Mouse (Mus musculus) CH12.LX (cell line): ENCODE measurements around the gene Pdzd2. TPM values are rescaled to one million over a fixed set of nuclear protein-coding genes. Genes with fewer than 3 reads are reported as not detected.

Source experiments
- DNase-seq: peaks from one replicate; pipeline ENCODE4 v3.0.0-alpha.2; 2013; ENCODE audit errors: extremely low read depth
- H3K27ac ChIP-seq: 2 replicates; pipeline ENCODE4 v1.5.1; 2012; ENCODE audit warnings: low read depth, mild to moderate bottlenecking, control low read depth, moderate library complexity; ENCODE audit not compliant: insufficient read depth
- H3K27me3 ChIP-seq: replicated peaks from 2 replicates; pipeline ENCODE3; 2012; ENCODE audit warnings: inconsistent platforms
- H3K36me3 ChIP-seq, 2 experiments: replicated peaks in 1 of 2; 2 replicates each; pipeline versions ENCODE3 to v1.6.1; 2012; ENCODE audit warnings: inconsistent platforms in 1 of 2, low read length in 1 of 2, mild to moderate bottlenecking in 1 of 2, mixed read lengths in 1 of 2, moderate library complexity in 1 of 2; ENCODE audit not compliant: control insufficient read depth in 1 of 2, insufficient read depth in 1 of 2
- H3K4me1 ChIP-seq, 2 experiments: 2 replicates each; pipeline ENCODE4 v1.6.1; 2012; ENCODE audit warnings: inconsistent platforms in 1 of 2, moderate library complexity in 1 of 2; ENCODE audit not compliant: insufficient read depth in 2 of 2, control insufficient read depth in 1 of 2
- H3K4me2 ChIP-seq: 2 replicates; pipeline ENCODE4 v1.6.1; 2012; ENCODE audit warnings: low read depth, mild to moderate bottlenecking, control low read depth; ENCODE audit not compliant: poor library complexity, insufficient read depth, severe bottlenecking
- H3K4me3 ChIP-seq, 3 experiments: fragments of 150-350 bp in 1 of 3; sonication (generic) in 1 of 3; replicated peaks in 1 of 3; 2 replicates each; pipeline versions ENCODE3 to v1.5.1; 2011 to 2012; ENCODE audit warnings: low read depth in 2 of 3, low read length in 2 of 3, mild to moderate bottlenecking in 2 of 3, moderate library complexity in 2 of 3, control low read depth in 1 of 3, improper control_type of control experiment in 1 of 3, inconsistent platforms in 1 of 3, mixed read lengths in 1 of 3; ENCODE audit not compliant: poor library complexity in 1 of 3
- H3K79me2 ChIP-seq: replicated peaks from 2 replicates; pipeline ENCODE4 v1.6.1; 2012; ENCODE audit warnings: mild to moderate bottlenecking, moderate library complexity; ENCODE audit not compliant: control insufficient read depth, poor library complexity, insufficient read depth, severe bottlenecking; ENCODE audit errors: extremely low read depth
- H3K9ac ChIP-seq: 2 replicates; pipeline ENCODE4 v1.6.1; 2012; ENCODE audit warnings: low read depth, mild to moderate bottlenecking, control low read depth, moderate library complexity; ENCODE audit not compliant: insufficient read depth
- H3K9me3 ChIP-seq: replicated peaks from 2 replicates; pipeline ENCODE3; 2012; ENCODE audit warnings: low read length, inconsistent platforms, mixed read lengths
- CHD1 ChIP-seq: IDR thresholded peaks from 2 replicates; pipeline ENCODE4 v1.6.1; 2012; ENCODE audit warnings: low read depth, low read length, improper control_type of control experiment, inconsistent platforms
- CHD2 ChIP-seq: IDR thresholded peaks from 2 replicates; pipeline ENCODE4 v1.6.1; 2011; ENCODE audit warnings: low read length, improper control_type of control experiment
- CTCF ChIP-seq, 2 experiments: IDR thresholded peaks in 1 of 2; conservative IDR thresholded peaks in 1 of 2; 2 replicates each; pipeline ENCODE4 v1.5.1; 2011 to 2012; ENCODE audit warnings: low read depth in 2 of 2, low read length in 2 of 2, improper control_type of control experiment in 1 of 2, inconsistent platforms in 1 of 2, mild to moderate bottlenecking in 1 of 2, moderate library complexity in 1 of 2
- EP300 ChIP-seq: IDR thresholded peaks from 2 replicates; pipeline ENCODE4 v1.6.1; 2011; ENCODE audit warnings: low read length, improper control_type of control experiment
- HCFC1 ChIP-seq: IDR thresholded peaks from 2 replicates; pipeline ENCODE4 v1.6.1; 2012; ENCODE audit warnings: low read depth, mild to moderate bottlenecking, inconsistent platforms, low read length, improper control_type of control experiment
- KAT2A ChIP-seq: IDR thresholded peaks from 2 replicates; pipeline ENCODE4 v1.6.1; 2012; ENCODE audit warnings: low read length, improper control_type of control experiment, inconsistent platforms; ENCODE audit not compliant: insufficient replicate concordance
- MAFK ChIP-seq: IDR thresholded peaks from 2 replicates; pipeline ENCODE4 v1.6.1; 2011; ENCODE audit warnings: low read length, improper control_type of control experiment; ENCODE audit not compliant: insufficient replicate concordance
- MAX ChIP-seq: IDR thresholded peaks from 2 replicates; pipeline ENCODE4 v1.6.1; 2011; ENCODE audit warnings: low read length, improper control_type of control experiment
- MYC ChIP-seq: IDR thresholded peaks from 2 replicates; pipeline ENCODE4 v1.6.1; 2011; ENCODE audit warnings: low read depth, mild to moderate bottlenecking, improper control_type of control experiment, low read length
- PAX5 ChIP-seq: IDR thresholded peaks from 2 replicates; pipeline ENCODE4 v1.6.1; 2012; ENCODE audit warnings: low read length, inconsistent platforms, mixed read lengths
- SIN3A ChIP-seq: IDR thresholded peaks from 2 replicates; pipeline ENCODE4 v1.6.1; 2012; ENCODE audit warnings: low read length, improper control_type of control experiment, inconsistent platforms
- TBP ChIP-seq: conservative IDR thresholded peaks from 2 replicates; pipeline ENCODE4 v1.6.1; 2011; ENCODE audit warnings: low read depth, low read length, improper control_type of control experiment
- TCF12 ChIP-seq: IDR thresholded peaks from 2 replicates; pipeline ENCODE4 v1.6.1; 2014; ENCODE audit warnings: low read depth, mild to moderate bottlenecking, inconsistent platforms, low read length, improper control_type of control experiment
- USF1 ChIP-seq: IDR thresholded peaks from 2 replicates; pipeline ENCODE4 v1.6.1; 2014; ENCODE audit warnings: low read depth, mild to moderate bottlenecking, inconsistent platforms, low read length, improper control_type of control experiment
- ZC3H11A ChIP-seq: IDR thresholded peaks from 2 replicates; pipeline ENCODE4 v1.6.1; 2012; ENCODE audit warnings: low read depth, mild to moderate bottlenecking, inconsistent platforms, low read length, improper control_type of control experiment
- ZKSCAN1 ChIP-seq: IDR thresholded peaks from 2 replicates; pipeline ENCODE4 v1.6.1; 2012; ENCODE audit warnings: low read depth, inconsistent platforms, low read length, improper control_type of control experiment, borderline replicate concordance
- ZMIZ1 ChIP-seq: IDR thresholded peaks from 2 replicates; pipeline ENCODE4 v1.6.1; 2012; ENCODE audit warnings: low read depth, mild to moderate bottlenecking, inconsistent platforms, low read length, improper control_type of control experiment
- dilution Hi-C: fragments of 300-500 bp; cut with MboI; formaldehyde crosslinking; loops from 2 replicates; pipeline ENCODE4 v1.14.3; 2020; ENCODE audit warnings: low sequenced_read_pairs; ENCODE audit not compliant: extremely low pct_unique_long_range_greater_than_20kb, extremely low pct_ligation_motif_present
- in situ Hi-C: fragments of 300-500 bp; cut with MboI; formaldehyde crosslinking; loops from 3 replicates; pipeline ENCODE4 v1.14.3; 2019; ENCODE audit warnings: low sequenced_read_pairs, low pct_ligation_motif_present, low pct_unique_long_range_greater_than_20kb, mixed read lengths
- polyA plus RNA-seq: library from polyadenylated mRNA; unstranded; fragments of >175 nt; gene quantifications from 2 replicates; pipeline ENCODE4 v1.2.1, GENCODE M21; 2012; ENCODE audit warnings: low read depth; ENCODE audit not compliant: insufficient read length
- total RNA-seq, 2 experiments: library from RNA; depleted of rRNA; stranded (reverse); fragments of 300-350 nt in 1 of 2; fragments of >200 nt in 1 of 2; gene quantifications; 2 replicates each; pipeline ENCODE4 v1.2.3; 2012 to 2014

Pdzd2 gene
- total and polyA plus RNA-seq, 3 experiments = 0.04 to 0.24 (median 0.17) TPM

DNA sequence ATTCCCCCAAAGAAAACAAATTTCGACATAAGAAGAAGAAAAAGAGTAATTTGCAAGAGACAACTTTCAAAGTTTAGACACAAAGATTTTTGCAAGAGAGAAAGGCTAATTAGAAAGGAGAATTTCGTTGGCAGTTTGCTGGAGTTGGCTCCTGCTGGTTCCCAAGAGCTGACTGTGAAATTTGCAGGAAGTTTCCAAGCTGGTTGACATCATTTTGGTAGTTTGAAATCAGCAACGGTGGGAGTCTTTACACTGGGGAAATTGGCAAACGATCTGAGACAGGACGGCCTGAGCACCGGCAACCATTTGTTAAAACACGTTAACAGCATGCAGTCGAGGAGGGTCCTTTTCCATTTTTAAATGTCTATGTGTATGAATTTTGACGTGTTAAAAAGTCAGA, 125.7 kb downstream of the Pdzd2 start:
- H3K4me2 ChIP-seq = no peak overlapping the region
- H3K9me3 ChIP-seq = no peaks in the 10 kb centered on the region
- in situ Hi-C loops (no loop called here), dilution Hi-C loops (no loop called here)
- no peak for TF ChIP-seq MAX
- TF ChIP-seq TBP = no peak
- no peak for TF ChIP-seq SIN3A
- peaks cover 10 to 26% of the 10 kb centered on the region in 2 experiments for H3K4me1 ChIP-seq
- H3K27me3 ChIP-seq = peaks cover 2% of the 10 kb centered on the region
- no peaks in the 10 kb centered on the region for H3K79me2 ChIP-seq
- H3K36me3 ChIP-seq = no peaks in the 10 kb centered on the region
- no peak overlapping the region for H3K27ac ChIP-seq
- DNase-seq = no peak
- H3K4me3 ChIP-seq = no peak overlapping the region
- no peak overlapping the region for H3K9ac ChIP-seq

DNA sequence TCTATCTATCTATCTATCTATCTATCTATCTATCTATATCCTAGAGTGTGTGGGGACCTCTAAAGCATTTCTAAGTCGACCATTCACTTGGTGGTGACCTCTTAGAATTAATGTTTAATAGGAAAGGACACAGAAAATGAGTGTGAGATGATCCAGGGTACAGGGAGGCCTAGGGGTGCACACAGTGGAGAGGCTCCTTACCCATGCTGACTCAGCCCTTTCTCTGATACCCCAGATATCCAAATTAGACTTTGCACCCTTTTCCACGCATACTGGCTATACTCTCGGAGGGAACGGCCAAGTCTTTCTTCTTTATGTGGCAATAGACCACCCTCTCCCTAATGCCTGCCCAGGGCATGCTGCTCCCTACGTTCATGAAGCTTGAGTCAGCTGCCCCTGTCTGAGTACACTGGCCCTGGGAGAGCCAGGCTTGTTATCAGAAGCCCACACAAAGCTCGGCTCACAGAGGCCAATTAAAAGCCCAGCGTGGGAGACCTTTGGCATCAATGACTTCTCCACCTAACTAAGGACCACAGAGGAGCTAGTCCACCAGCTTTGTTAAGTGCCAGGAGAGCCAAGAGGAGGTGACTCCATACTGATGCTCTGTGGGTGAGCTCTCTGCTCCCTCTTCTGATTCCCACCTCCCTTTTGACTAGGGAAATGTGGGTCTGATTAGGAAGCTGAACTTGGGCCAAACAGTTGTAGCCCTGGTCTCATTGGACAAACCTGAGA, 126.6 kb downstream of the Pdzd2 start:
- Histone ChIP-seq H3K9ac (no peak overlapping the region), H3K36me3 (no peaks in the 10 kb centered on the region), H3K4me2 (no peak overlapping the region), H3K27ac (no peak overlapping the region), H3K9me3 (no peaks in the 10 kb centered on the region), H3K79me2 (no peaks in the 10 kb centered on the region), H3K4me1 (peaks cover 10 to 24% of the 10 kb centered on the region in 2 experiments), H3K27me3 (no peaks in the 10 kb centered on the region), H3K4me3 (no peak overlapping the region)
- dilution Hi-C loops (no loop called here), in situ Hi-C loops (no loop called here)
- no peak for DNase-seq
- TF ChIP-seq MAFK = 0 out of 2 replicates have a peak, but pooled peaks have one; percentile 16
- TF ChIP-seq SIN3A = no peak
- no peak for TF ChIP-seq ZC3H11A
- no peak for TF ChIP-seq ZKSCAN1
- no peak for TF ChIP-seq ZMIZ1
- no peak for TF ChIP-seq HCFC1
- TF ChIP-seq CTCF (conservative IDR thresholded peaks at IDR 0.05 in 1 of 2, IDR thresholded peaks at IDR 0.05 in 1 of 2; ENCODE audit: low read depth in 2 of 2, low read length in 2 of 2) = no peak
- no peak for TF ChIP-seq MYC

DNA sequence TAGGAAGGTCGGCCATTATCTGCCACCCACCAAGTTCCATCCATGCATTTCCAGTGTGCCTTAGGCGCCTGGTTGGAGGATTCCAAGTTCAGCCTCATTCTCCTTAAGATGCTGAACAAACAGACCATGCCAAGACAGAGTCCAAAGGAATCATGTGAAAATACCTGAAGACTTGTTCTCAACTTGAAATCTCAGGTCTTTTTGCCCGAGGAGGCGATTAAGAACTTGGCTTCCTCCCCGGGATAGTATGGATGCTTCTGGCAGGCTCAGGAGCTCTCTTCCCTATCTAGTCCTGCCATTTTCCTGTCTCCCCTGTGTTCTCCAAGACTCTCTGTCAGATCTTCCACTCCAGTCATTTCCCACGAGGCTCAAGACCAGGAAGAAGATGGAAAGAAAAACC, 131.6 kb downstream of the Pdzd2 start:
- Histone ChIP-seq H3K27me3 (no peaks in the 10 kb centered on the region), H3K4me2 (no peak overlapping the region), H3K4me1 (peaks cover 0 to 6% of the 10 kb centered on the region in 2 experiments; a peak in 2 of 4 replicates), H3K36me3 (no peaks in the 10 kb centered on the region), H3K9me3 (peaks cover 6% of the 10 kb centered on the region), H3K9ac (no peak overlapping the region), H3K27ac (no peak overlapping the region), H3K79me2 (no peaks in the 10 kb centered on the region), H3K4me3 (no peak overlapping the region)
- TF ChIP-seq TCF12 (no peak), CHD1 (no peak), CHD2 (no peak), CTCF (conservative IDR thresholded peaks at IDR 0.05 in 1 of 2, IDR thresholded peaks at IDR 0.05 in 1 of 2; ENCODE audit: low read depth in 2 of 2, low read length in 2 of 2) (no peak), USF1 (no peak), EP300 (no peak), KAT2A (no peak), PAX5 (no peak), MYC (no peak)
- dilution Hi-C loops (no loop called here), in situ Hi-C loops (no loop called here)
- no peak for DNase-seq
